Mouse (Mus musculus): ENCODE measurements around the gene Trak1. TPM values are rescaled to one million over a fixed set of nuclear protein-coding genes. Genes with fewer than 3 reads are reported as not detected.

Gene Trak1
- total RNA-seq (2012; rRNA removed) (16.5 and 18.1 TPM in 2 replicates), total RNA-seq (2014; rRNA removed) (7.0 and 8.2 TPM in 2 replicates), polyA plus RNA-seq (2012; ENCODE audit: insufficient read length, low read depth) (24.6 and 28.6 TPM in 2 replicates)

DNA sequence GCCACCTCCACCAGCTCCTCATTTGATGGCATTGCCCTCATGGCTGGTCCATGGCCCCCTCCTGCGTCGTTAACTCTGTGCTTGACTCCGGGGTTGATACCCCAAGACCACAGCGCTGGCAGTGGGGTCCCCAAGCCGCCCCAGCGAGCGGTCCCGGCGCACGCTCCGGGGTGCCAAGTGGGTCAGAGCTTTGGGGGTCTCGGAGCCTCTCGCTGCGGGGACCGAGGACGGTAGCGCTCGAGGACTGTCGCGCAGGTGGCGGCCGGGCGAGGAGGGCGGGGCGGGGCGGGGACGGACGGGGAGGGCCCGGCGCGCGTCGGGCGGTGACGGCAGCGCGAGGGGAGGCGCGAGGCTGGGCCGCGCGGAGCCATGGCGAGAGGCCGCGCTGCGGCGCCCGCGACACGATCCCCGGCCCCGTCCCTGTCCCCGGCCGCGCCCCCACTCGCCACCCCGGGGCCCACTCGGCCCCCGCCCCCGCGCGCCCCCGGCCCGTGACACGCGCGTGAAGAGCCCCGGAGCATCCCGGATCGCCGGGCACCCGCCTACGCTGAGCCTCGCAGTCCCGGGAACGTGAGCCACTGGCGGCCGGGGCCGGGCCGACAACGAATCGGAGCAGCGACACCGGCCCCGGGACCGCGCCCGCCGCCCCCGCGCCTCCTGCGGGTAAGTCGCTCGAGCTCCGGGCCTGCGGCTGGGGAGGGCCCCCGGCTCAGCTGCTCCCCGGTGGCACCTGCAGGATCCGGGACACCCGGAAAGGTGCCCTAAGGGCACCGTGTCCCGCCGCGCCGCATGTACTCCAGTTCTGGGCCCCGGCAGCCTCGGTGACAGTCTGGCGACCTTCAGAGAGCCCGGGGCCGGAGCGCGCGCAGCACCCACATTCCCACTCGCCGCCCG, at the start of gene Trak1:
Gene Trak1, plus strand, starts transcription at position 332 of the 894 bp plus-strand sequence.
- dilution Hi-C loops (cut with MboI; ENCODE audit: extremely low pct_ligation_motif_present, extremely low pct_unique_long_range_greater_than_20kb, low sequenced_read_pairs): no loop called here
- no peak for TF ChIP-seq IRF4 (IDR thresholded peaks at IDR 0.05; ENCODE audit: low read depth, low read length)
- TF ChIP-seq E2F4 (IDR thresholded peaks at IDR 0.05; ENCODE audit: insufficient replicate concordance, low read depth, low read length): no peak
- no peak for TF ChIP-seq JUN (IDR thresholded peaks at IDR 0.05; ENCODE audit: insufficient read depth, low read depth, low read length)
- TF ChIP-seq JUND (conservative IDR thresholded peaks at IDR 0.05; ENCODE audit: low read depth, low read length): no peak
- TF ChIP-seq MAFK (IDR thresholded peaks at IDR 0.05; ENCODE audit: insufficient replicate concordance, low read length): no peak
- TF ChIP-seq POLR2A (IDR thresholded peaks at IDR 0.05; ENCODE audit: low read depth, low read length): peak; percentile 66; the same call in 1 of the 2 replicates
- 0 out of 2 replicates have a peak, but pooled peaks have one; percentile 21 for TF ChIP-seq SIN3A (IDR thresholded peaks at IDR 0.05; ENCODE audit: low read length)
- TF ChIP-seq CHD2 (IDR thresholded peaks at IDR 0.05; ENCODE audit: low read length): no peak
- no peak for TF ChIP-seq POLR2AphosphoS2 (IDR thresholded peaks at IDR 0.05; ENCODE audit: low read depth, low read length)
- TF ChIP-seq RAD21 (IDR thresholded peaks at IDR 0.05; ENCODE audit: low read depth, low read length): no peak
- TF ChIP-seq BHLHE40 (IDR thresholded peaks at IDR 0.05; ENCODE audit: low read depth, low read length): no peak
- TF ChIP-seq PAX5 (IDR thresholded peaks at IDR 0.05; ENCODE audit: low read length): no peak
- no peak for TF ChIP-seq GABPA (IDR thresholded peaks at IDR 0.05; ENCODE audit: insufficient replicate concordance, low read depth, low read length)
- peak; percentile 33; the same call in 1 of the 2 replicates for TF ChIP-seq TCF12 (IDR thresholded peaks at IDR 0.05; ENCODE audit: low read depth, low read length)
- TF ChIP-seq EP300 (IDR thresholded peaks at IDR 0.05; ENCODE audit: low read length): no peak
- 0 out of 2 replicates have a peak, but pooled peaks have one; percentile 29 for TF ChIP-seq NRF1 (IDR thresholded peaks at IDR 0.05; ENCODE audit: low read depth, low read length)
- no peak for TF ChIP-seq MAZ (IDR thresholded peaks at IDR 0.05; ENCODE audit: low read depth, low read length)
- no peak; the same call in 1 of the 2 replicates for TF ChIP-seq HCFC1 (IDR thresholded peaks at IDR 0.05; ENCODE audit: low read depth, low read length)
- no peak for TF ChIP-seq ZKSCAN1 (IDR thresholded peaks at IDR 0.05; ENCODE audit: borderline replicate concordance, low read depth, low read length)
- no peak for TF ChIP-seq RCOR1 (conservative IDR thresholded peaks at IDR 0.05; ENCODE audit: low read depth, low read length)
- TF ChIP-seq ETS1 (conservative IDR thresholded peaks at IDR 0.05; ENCODE audit: low read depth, low read length): no peak
- peak; percentile 60; the same call in 1 of the 2 replicates for TF ChIP-seq MAX (IDR thresholded peaks at IDR 0.05; ENCODE audit: low read length)
- no peak for TF ChIP-seq MYC (IDR thresholded peaks at IDR 0.05; ENCODE audit: low read depth, low read length)
- TF ChIP-seq USF1 (IDR thresholded peaks at IDR 0.05; ENCODE audit: low read depth, low read length): no peak
- TF ChIP-seq ZMIZ1 (IDR thresholded peaks at IDR 0.05; ENCODE audit: low read depth, low read length): no peak
- TF ChIP-seq TBP (conservative IDR thresholded peaks at IDR 0.05; ENCODE audit: low read depth, low read length): no peak
- no peak for TF ChIP-seq SMC3 (IDR thresholded peaks at IDR 0.05; ENCODE audit: low read depth, low read length)
- no peak for TF ChIP-seq USF2 (conservative IDR thresholded peaks at IDR 0.05; ENCODE audit: low read depth, low read length)
- no peak for TF ChIP-seq CHD1 (IDR thresholded peaks at IDR 0.05; ENCODE audit: low read depth, low read length)
- no peak for TF ChIP-seq CTCF (conservative IDR thresholded peaks at IDR 0.05 in 1 of 2, IDR thresholded peaks at IDR 0.05 in 1 of 2; ENCODE audit: low read depth in 2 of 2, low read length in 2 of 2)
- no peak for TF ChIP-seq MEF2A (IDR thresholded peaks at IDR 0.05; ENCODE audit: borderline replicate concordance, low read depth, low read length)
- no peak for TF ChIP-seq ZNF384 (IDR thresholded peaks at IDR 0.05; ENCODE audit: low read depth, low read length)
- TF ChIP-seq UBTF (IDR thresholded peaks at IDR 0.05; ENCODE audit: low read depth, low read length): peak; percentile 69; the same call in 1 of the 2 replicates
- TF ChIP-seq NELFE (IDR thresholded peaks at IDR 0.05; ENCODE audit: low read depth, low read length): 0 out of 2 replicates have a peak, but pooled peaks have one; percentile 37
- TF ChIP-seq KAT2A (IDR thresholded peaks at IDR 0.05; ENCODE audit: insufficient replicate concordance, low read length): no peak
- no peak for TF ChIP-seq ELF1 (IDR thresholded peaks at IDR 0.05; ENCODE audit: low read depth, low read length)
- peak; percentile 25 for TF ChIP-seq MXI1 (IDR thresholded peaks at IDR 0.05; ENCODE audit: low read depth, low read length)
- no peak for TF ChIP-seq ZC3H11A (IDR thresholded peaks at IDR 0.05; ENCODE audit: low read depth, low read length)
- Histone ChIP-seq H3K4me3 (replicated peaks in 1 of 3; ENCODE audit: low read depth in 2 of 3, low read length in 2 of 3, poor library complexity in 1 of 3) (peak within 1 kb of the TSS; percentile 76 to 90 (median 84)), H3K36me3 (replicated peaks in 1 of 2; ENCODE audit: control insufficient read depth in 1 of 2, insufficient read depth in 1 of 2, low read length in 1 of 2) (peaks cover 0 to 8% of the 10 kb centered on the region in 2 experiments), H3K9me3 (replicated peaks; ENCODE audit: low read length) (no peaks in the 10 kb centered on the region), H3K27ac (ENCODE audit: insufficient read depth, low read depth) (peak within 1 kb of the TSS; percentile 53), H3K9ac (ENCODE audit: insufficient read depth, low read depth) (peak within 1 kb of the TSS; percentile 89), H3K79me2 (replicated peaks; ENCODE audit: control insufficient read depth, extremely low read depth, insufficient read depth, poor library complexity, severe bottlenecking) (peaks cover 36% of the 10 kb centered on the region), H3K27me3 (replicated peaks) (peaks cover 11% of the 10 kb centered on the region), H3K4me1 (ENCODE audit: control insufficient read depth in 1 of 2, insufficient read depth in 2 of 2) (peaks cover 10 to 30% of the 10 kb centered on the region in 2 experiments), H3K4me2 (ENCODE audit: insufficient read depth, low read depth, poor library complexity, severe bottlenecking) (peak within 1 kb of the TSS; percentile 98)
- in situ Hi-C loops (cut with MboI; ENCODE audit: low pct_ligation_motif_present, low pct_unique_long_range_greater_than_20kb, low sequenced_read_pairs): no loop called here
- no peak for DNase-seq (ENCODE audit: extremely low read depth)
